Mouse (Mus musculus) frontal cortex, postnatal 36 days (tissue): ENCODE results near the gene Lce1j.
A peak's percentile ranks its signal among the peaks of the same experiment; 100 is the strongest.
"Not testable (repeated sequence)": the region's sequence is repeated elsewhere in the genome, so short reads cannot be mapped to it uniquely, and the experiment has no call there.

Source experiments
- DNase-seq, 2 experiments: peaks; one replicate each; pipeline ENCODE4 v3.0.0; 2022; ENCODE audit warnings: low spot score in 2 of 2

Lce1j gene

DNA sequence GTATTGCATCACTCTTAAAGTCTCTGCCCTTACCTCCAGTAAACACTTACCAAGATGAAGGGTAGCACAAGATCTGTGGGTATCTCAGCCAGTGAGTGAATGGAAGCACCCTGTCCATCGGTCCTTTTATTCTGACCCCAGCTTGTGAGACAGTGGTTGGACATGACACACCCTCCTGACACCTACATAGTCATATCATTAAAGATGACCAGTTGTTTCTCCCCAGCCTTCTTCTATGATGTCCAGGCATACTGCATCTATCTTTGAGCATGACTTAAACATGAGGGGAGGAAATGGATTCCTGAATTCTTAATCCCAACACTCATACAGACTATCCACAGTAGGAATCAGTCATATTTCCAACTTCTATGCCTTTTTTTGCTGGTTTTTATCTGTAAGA lies at the start of gene Lce1j:
TSS of gene Lce1j (minus strand) at position 101 of the 400 bp plus-strand sequence.
- no peak for DNase-seq

DNA sequence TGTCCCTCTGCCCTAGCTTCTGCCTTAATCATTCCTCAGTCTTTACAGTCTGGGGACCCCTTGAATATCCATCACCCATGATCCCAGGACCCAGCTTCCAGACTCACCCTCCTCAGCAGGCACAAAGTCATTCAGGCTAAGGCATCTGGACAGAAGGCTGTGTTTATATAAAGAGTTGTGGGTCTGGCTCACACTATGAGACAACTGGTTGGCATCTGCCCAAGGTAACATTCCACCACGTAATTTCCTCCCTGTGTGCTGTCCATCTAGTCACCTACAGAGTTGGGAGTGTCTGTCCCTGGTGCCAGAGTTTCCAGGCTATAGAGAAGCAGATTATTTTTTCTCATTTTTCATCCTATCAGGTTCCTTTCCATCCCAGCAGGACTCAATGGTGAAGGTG lies 36.8 kb upstream of the Lce1j start, which contains the start of gene Kprp:
TSS of gene Kprp (minus strand) at position 140 of the 400 bp plus-strand sequence.
- no peak for DNase-seq

DNA sequence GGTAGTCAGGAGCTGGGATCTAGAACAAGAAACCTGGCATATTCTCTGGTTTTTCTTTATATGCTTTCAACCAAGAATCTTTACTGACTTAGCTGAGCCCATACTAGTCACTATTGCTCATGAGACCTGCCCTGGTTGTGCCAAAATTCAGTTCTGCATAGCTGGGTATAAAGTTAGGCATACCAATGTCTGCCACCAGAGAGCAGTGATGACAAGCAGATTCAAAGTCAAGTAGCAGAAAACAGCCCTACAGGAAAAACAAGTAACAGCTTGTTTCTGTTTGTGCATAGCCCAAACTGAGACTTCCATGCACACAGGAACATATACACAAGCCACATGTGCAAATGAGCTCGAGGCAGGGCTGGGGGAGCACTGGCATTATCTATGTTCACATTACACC lies 35.5 kb upstream of the Lce1j start:
- DNase-seq, result peak in 1 of 2 experiments; percentile 1

DNA sequence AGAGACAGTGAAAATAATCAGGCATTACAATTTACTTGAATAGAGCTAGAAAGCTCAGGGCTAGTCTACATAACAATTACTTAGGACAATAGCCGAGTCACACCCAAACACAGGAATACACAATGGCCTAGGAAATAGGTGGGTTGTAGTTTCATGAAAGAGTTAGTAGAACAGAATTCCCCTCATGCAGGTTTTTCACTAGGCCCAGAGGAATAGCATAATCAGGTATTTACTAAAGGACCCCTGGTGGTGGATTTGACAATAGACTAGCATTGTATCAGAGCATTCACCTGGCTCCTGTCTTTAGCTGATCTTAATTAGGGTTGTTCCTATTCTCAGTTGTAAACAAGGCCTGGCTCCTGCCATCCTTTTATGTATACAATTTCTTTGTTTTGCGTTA lies 25.7 kb upstream of the Lce1j start:
- DNase-seq, result not testable (repeated sequence)

DNA sequence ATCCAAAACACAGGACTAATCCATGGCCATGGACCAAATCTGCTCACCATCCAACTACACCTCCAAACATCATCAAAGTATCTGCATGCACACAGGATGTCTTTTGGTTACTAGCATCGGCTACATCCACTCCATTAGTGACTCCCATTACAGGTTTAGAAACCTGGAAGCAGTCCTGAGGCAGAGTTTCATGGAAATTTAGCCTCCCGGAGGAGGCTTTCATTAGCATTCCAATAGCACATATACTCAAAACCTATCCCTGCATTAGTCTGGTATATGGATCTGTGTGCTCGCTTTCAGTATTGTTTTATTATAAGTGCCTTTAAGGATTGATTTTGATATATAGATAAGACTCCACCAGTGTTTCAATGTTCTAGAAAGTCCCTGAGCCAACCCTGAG lies 25.3 kb upstream of the Lce1j start:
- DNase-seq, result no peak

DNA sequence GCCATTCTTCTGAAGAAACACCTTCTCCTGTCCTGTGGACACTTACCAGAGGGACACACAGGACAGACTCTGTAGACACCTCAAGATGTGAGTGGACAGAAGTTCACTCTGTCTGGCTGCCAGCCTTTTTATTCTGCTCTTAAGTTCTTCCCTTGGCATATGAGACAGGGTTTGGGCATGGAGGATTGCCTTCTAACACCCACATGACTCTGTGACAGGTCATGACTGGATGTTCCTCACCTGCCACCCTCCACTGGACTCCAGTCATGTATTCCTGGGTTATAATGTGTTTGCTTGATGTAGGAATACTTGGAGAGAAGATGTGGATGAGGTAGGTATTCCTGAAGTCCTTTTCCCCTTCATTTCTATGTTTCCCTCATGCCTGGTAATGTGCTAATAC lies 17.5 kb upstream of the Lce1j start, which contains the start of gene Lce1k:
TSS of gene Lce1k (minus strand) at position 101 of the 400 bp plus-strand sequence.
- no peak for DNase-seq

DNA sequence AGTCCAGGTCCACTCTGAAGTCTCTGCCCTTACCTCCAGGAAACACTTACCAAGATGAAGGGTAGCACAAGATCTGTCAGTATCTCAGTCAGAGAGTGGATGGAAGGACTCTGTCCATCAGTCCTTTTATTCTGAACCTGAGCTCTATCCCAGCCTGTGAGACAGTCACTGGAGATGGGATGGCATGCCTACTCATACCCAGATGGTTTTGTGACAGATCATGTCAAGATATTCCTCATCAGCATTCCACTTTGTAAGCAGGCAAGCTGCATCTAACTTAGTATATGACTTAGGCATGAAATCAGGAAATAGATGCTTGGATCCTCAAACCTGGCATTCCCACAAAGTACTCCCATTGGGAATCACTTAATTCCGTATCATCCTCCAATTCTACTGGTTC lies 11.5 kb downstream of the Lce1j start, which contains the start of gene Lce1i:
TSS of gene Lce1i (minus strand) at position 101 of the 400 bp plus-strand sequence.
- DNase-seq, result no peak

DNA sequence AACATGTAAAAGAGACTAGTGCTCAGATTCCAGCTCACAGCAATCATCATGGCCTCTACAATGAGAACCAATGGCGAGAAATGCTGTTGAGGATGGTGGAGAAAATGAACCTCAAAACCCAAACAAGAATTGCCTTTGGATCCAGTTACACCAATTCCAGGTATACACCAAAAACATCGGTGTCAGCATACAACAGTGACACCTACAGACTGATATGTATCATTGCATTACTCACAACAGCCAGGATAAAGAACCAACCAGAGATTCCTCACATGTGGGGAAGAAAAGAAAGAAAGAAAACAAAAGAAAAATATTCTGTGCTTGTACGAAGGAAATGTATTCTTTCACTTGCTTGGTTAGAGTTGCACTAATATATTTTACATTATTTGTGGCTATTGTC lies 18.7 kb downstream of the Lce1j start:
- no peak for DNase-seq

DNA sequence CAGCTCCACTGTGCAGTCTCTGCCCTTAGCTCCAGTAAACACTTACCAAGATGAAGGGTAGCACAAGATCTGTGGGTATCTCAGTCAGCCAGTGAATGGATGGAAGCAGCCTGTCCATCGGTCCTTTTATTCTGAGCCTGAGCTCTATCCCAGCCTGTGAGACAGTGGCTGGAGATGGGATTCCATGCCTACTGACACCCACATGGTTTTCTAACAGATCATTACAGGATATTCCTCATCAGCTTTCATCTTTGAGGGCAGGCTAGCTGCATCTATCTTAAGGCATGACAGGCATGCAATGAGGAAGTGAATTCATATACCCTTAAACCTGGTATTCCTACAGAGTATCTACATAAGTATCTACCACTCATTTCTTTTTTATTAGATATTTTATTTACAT lies 25.3 kb downstream of the Lce1j start, which contains the start of gene Lce1h:
TSS of gene Lce1h (minus strand) at position 101 of the 400 bp plus-strand sequence.
- DNase-seq, result no peak

DNA sequence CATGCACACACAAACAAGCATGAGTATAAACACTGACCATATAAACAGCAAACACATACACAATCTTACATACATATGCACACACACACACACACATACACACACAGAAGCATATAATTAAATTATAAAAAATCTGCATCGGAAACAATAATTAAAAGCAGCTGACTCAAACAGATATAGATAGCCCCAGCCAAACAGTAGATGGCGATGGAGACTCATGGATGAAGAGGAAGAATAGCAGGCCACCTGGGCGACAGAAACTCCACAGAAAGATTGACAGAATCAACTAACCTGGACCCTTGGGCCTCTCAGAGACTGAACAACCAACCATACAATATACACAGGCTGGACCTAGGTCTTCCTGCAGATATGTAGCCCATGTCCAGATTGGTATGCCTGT lies 37.1 kb downstream of the Lce1j start:
- DNase-seq, result no peak

DNA sequence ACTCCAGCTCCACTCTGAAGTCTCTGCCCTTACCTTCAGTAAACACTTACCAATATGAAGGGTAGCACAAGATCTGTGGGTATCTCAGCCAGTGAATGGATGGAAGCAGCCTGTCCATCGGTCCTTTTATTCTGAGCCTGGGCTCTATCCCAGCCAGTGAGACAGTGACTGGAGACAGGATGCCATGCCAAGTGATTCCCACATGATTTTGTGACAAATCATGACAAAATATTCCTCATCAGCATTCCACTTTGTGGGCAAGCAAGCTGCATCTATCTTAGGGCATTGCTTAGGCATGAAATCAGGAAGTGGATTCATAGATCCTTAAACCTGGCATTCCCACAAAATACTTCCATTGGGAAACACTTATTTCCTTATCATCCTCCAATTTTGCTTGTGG lies 38.1 kb downstream of the Lce1j start, which contains the start of gene Lce1g:
TSS of gene Lce1g (minus strand) at position 101 of the 400 bp plus-strand sequence.
- no peak for DNase-seq

DNA sequence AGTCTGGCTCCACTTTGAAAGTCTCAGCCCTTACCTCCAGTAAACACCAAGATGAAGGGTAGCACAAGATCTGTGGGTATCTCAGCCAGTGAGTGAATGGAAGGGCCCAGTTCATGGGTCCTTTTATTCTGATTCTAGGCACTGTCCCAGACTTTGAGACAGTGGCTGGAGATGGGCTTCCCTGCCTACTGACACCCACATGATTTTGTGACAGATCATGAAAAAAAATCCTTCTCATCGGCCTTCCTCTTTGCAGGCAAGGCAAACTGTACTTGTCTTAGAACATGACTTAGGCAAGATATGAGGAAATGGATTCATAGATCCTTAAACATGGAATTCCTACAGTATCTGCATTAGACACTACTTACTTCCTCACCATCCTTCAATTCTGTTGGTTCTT lies 51.3 kb downstream of the Lce1j start, which contains the start of gene Gm38119:
TSS of gene Gm38119 (minus strand) at position 101 of the 400 bp plus-strand sequence.
- DNase-seq, result no peak
